Mouse (Mus musculus): Measurements from ENCODE around the gene Pigc. TPM values are rescaled to one million over a fixed set of nuclear protein-coding genes. Genes with fewer than 3 reads are reported as not detected.

Pigc gene
- polyA plus RNA-seq, 1 experiment from 2014 or later: 9.3 TPM

GRCm38 (mm10) chr1:161999882-162000371 is 30.9 kb downstream of the Pigc start:
- H3K4me2 ChIP-seq: peak overlapping the region; percentile 29; the same call in 1 of the 2 replicates
- WGBS (ENCODE audit: insufficient replicate concordance): 10% methylated on average over 4 of the region's 4 CpGs
- no peaks in the 10 kb centered on the region for H3K9me3 ChIP-seq (replicated peaks)
- H3K36me3 ChIP-seq (replicated peaks): no peaks in the 10 kb centered on the region
- H3K4me1 ChIP-seq (replicated peaks): 0 out of 2 replicates have a peak, but pooled peaks cover 5% of the 10 kb centered on the region
- no peak for ATAC-seq (ENCODE audit: insufficient read depth)
- no peak overlapping the region for H3K4me3 ChIP-seq (replicated peaks)
- H3K9ac ChIP-seq: no peak overlapping the region
- H3K27me3 ChIP-seq: no peaks in the 10 kb centered on the region
- H3K27ac ChIP-seq (replicated peaks): no peak overlapping the region

DNA sequence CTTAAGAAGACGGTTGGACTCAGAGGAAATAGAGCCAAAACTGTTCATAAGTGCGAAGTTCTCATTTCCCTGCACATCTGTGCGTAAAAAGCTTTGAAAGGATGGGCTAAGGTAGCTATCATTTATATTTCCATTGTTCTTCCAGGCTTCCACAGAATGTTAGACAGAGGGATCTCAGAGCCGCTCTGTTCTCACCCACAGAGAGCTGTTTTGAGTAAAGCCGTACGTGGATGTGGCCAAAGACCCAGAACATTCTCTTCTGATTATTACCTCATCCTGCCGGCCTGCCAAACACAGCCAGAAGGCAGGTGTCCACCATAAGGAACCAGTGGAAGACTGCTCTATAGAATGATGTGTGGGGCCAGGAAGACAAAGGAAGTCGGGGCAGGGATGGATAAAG is 32.3 kb downstream of the Pigc start:
- no peak overlapping the region for H3K27ac ChIP-seq (replicated peaks)
- 71% methylated on average over 8 of the region's 8 CpGs for WGBS (ENCODE audit: insufficient replicate concordance)
- no peaks in the 10 kb centered on the region for H3K36me3 ChIP-seq (replicated peaks)
- H3K4me3 ChIP-seq (replicated peaks): no peak overlapping the region
- H3K9ac ChIP-seq: no peak overlapping the region
- H3K4me2 ChIP-seq: no peak overlapping the region
- no peaks in the 10 kb centered on the region for H3K27me3 ChIP-seq
- H3K4me1 ChIP-seq (replicated peaks): 0 out of 2 replicates have a peak, but pooled peaks cover 8% of the 10 kb centered on the region
- no peaks in the 10 kb centered on the region for H3K9me3 ChIP-seq (replicated peaks)
- no peak for ATAC-seq (ENCODE audit: insufficient read depth)

GRCm38 (mm10) chr1:162003729-162004517 is 34.9 kb downstream of the Pigc start:
- Histone ChIP-seq H3K9me3 (replicated peaks) (no peaks in the 10 kb centered on the region), H3K27me3 (no peaks in the 10 kb centered on the region), H3K27ac (replicated peaks) (no peak overlapping the region), H3K4me2 (no peak overlapping the region), H3K36me3 (replicated peaks) (no peaks in the 10 kb centered on the region), H3K4me1 (replicated peaks) (0 out of 2 replicates have a peak, but pooled peaks cover 8% of the 10 kb centered on the region), H3K9ac (no peak overlapping the region), H3K4me3 (replicated peaks) (no peak overlapping the region)
- ATAC-seq (ENCODE audit: insufficient read depth): no peak
- 55% methylated on average over 14 of the region's 14 CpGs for WGBS (ENCODE audit: insufficient replicate concordance)

DNA sequence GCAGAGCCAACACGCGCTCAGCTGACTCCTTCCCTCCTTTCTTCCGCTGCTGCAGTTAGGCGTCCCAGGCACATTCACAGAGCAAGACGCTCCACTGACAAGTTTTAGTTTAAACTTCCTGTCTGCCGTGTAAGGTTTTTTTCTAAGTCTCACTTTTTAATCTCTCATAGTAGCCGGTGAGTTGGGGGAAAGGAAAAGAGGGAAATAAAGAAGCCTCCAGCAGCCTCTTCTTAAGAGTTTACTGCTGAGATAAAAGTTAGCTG is 35.5 kb downstream of the Pigc start:
- H3K27ac ChIP-seq (replicated peaks): peak overlapping the region; percentile 41; the same call in 1 of the 2 replicates

DNA sequence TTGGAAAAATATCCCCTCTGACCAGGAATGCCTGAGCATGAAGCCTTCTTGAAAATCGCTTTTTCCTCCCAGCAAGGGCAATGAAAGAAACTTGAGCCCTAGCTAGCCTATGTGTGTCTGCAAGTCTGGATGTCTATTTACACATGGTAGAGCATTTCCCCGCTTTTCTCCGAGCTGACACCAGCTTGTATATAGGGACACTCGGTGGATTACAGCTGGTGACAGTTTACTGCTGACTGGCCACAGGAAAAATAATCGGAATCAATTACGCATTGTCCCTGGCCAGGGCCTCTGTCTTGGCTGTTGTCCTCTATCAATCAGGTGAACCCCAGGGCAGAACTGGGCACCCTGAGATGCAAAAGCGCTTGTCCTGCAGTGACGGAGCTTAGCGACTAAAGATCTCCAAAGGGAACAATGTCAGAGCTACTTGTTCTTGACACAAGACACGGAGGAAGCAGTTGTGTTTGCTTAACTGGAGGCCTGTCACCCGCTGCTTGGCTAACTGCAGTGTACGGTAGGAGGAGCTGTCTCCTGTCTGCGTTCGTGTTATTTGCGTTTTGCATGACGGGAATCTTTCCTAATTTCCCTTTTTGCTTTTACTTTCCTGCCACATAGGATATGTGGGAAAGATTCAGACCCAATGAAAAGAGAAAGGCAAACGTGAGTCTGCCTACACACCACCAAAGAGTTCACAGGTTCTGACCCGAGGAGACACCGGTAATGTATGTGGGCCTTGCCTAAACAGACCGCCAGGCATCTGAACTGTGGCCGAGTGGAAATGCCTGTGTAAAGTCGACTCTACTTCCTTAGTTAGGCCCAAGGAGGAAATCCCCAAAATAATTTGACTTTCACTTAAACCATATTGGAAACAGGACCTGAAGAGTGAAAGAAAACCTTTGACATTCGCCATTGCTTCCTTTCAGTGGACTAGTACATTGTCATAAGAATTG is 36.1 kb downstream of the Pigc start:
- 0 out of 2 replicates have a peak, but pooled peaks cover 3% of the 10 kb centered on the region for H3K4me1 ChIP-seq (replicated peaks)
- WGBS (ENCODE audit: insufficient replicate concordance): 34% methylated on average over 23 of the region's 23 CpGs
- no peaks in the 10 kb centered on the region for H3K9me3 ChIP-seq (replicated peaks)
- no peak overlapping the region for H3K9ac ChIP-seq
- H3K4me3 ChIP-seq (replicated peaks): peak overlapping the region; percentile 30
- no peaks in the 10 kb centered on the region for H3K36me3 ChIP-seq (replicated peaks)
- peak; percentile 58 for ATAC-seq (ENCODE audit: insufficient read depth)
- H3K27me3 ChIP-seq: no peaks in the 10 kb centered on the region
- H3K27ac ChIP-seq (replicated peaks): peak overlapping the region; percentile 66
- H3K4me2 ChIP-seq: peak overlapping the region; percentile 32

More for the DNA sequence above, 35.5 kb downstream of the Pigc start:
- Histone ChIP-seq H3K9ac (no peak overlapping the region), H3K4me3 (replicated peaks) (no peak overlapping the region), H3K36me3 (replicated peaks) (no peaks in the 10 kb centered on the region), H3K4me1 (replicated peaks) (0 out of 2 replicates have a peak, but pooled peaks cover 6% of the 10 kb centered on the region), H3K4me2 (no peak overlapping the region), H3K9me3 (replicated peaks) (no peaks in the 10 kb centered on the region), H3K27me3 (no peaks in the 10 kb centered on the region)
- ATAC-seq (ENCODE audit: insufficient read depth): no peak
- WGBS (ENCODE audit: insufficient replicate concordance): 35% methylated on average over 7 of the region's 7 CpGs

GRCm38 (mm10) chr1:162006109-162006508 is 37.1 kb downstream of the Pigc start:
- no peaks in the 10 kb centered on the region for H3K36me3 ChIP-seq (replicated peaks)
- no peaks in the 10 kb centered on the region for H3K27me3 ChIP-seq
- no peak for ATAC-seq (ENCODE audit: insufficient read depth)
- 42% methylated on average over 9 of the region's 9 CpGs for WGBS (ENCODE audit: insufficient replicate concordance)
- 0 out of 2 replicates have a peak, but pooled peaks cover 3% of the 10 kb centered on the region for H3K4me1 ChIP-seq (replicated peaks)
- H3K9ac ChIP-seq: no peak overlapping the region
- H3K4me2 ChIP-seq: no peak overlapping the region
- H3K9me3 ChIP-seq (replicated peaks): no peaks in the 10 kb centered on the region
- H3K4me3 ChIP-seq (replicated peaks): no peak overlapping the region
- H3K27ac ChIP-seq (replicated peaks): no peak overlapping the region

DNA sequence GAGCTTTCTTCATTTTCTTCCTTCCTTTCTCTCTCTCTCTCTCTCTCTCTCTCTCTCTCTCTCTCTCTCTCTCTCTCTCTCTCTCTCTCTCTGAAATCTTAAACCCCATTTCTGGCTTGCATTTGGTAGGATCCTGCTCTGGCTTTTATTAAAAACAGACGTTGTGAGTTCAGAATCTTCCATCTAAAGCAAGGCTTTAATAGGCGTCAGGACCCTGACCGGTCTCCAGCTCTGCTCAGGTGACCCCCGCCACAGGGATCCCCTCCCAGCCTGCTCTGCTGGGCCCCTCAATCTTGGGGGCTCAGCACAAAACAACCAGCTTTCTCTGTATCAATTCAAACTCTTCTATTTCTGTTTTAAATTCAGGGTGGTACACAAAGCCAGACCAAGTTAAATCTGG is 39.2 kb downstream of the Pigc start:
- 0 out of 2 replicates have a peak, but pooled peaks cover 3% of the 10 kb centered on the region for H3K4me1 ChIP-seq (replicated peaks)
- no peak overlapping the region for H3K4me2 ChIP-seq
- 54% methylated on average over 4 of the region's 4 CpGs for WGBS (ENCODE audit: insufficient replicate concordance)
- no peak for ATAC-seq (ENCODE audit: insufficient read depth)
- no peak overlapping the region for H3K9ac ChIP-seq
- no peak overlapping the region for H3K27ac ChIP-seq (replicated peaks)
- no peaks in the 10 kb centered on the region for H3K36me3 ChIP-seq (replicated peaks)
- no peak overlapping the region for H3K4me3 ChIP-seq (replicated peaks)
- H3K9me3 ChIP-seq (replicated peaks): no peaks in the 10 kb centered on the region
- H3K27me3 ChIP-seq: no peaks in the 10 kb centered on the region

DNA sequence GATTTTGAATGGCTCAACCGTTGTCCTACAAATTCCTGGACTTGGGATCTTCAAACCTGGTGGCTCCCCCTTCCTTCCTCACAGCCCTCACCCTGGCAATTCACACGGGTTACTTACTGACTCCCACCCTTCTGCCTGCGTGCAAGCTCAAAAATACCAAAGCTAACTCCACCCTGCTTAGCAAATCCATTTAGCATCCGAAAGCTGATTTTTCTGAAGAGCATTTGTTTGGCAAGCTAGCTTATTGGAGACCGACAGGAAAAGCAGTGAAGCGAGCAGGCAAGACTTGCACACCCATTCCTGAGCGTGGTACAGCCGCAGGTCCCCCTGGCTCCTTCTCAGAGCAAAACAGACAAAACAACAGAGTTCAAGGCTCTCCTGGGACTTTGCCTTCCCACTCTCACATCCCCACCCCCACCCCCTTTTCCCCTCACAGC is 39.7 kb downstream of the Pigc start:
- WGBS (ENCODE audit: insufficient replicate concordance): 55% methylated on average over 8 of the region's 8 CpGs
- no peaks in the 10 kb centered on the region for H3K9me3 ChIP-seq (replicated peaks)
- H3K27ac ChIP-seq (replicated peaks): no peak overlapping the region
- no peak overlapping the region for H3K9ac ChIP-seq
- no peak for ATAC-seq (ENCODE audit: insufficient read depth)
- no peak overlapping the region for H3K4me2 ChIP-seq
- H3K4me3 ChIP-seq (replicated peaks): no peak overlapping the region
- no peaks in the 10 kb centered on the region for H3K36me3 ChIP-seq (replicated peaks)
- 0 out of 2 replicates have a peak, but pooled peaks cover 7% of the 10 kb centered on the region for H3K4me1 ChIP-seq (replicated peaks)
- H3K27me3 ChIP-seq: no peaks in the 10 kb centered on the region

- no peak overlapping the region for H3K27ac ChIP-seq (replicated peaks)
- 0 out of 2 replicates have a peak, but pooled peaks cover 7% of the 10 kb centered on the region for H3K4me1 ChIP-seq (replicated peaks)
- H3K36me3 ChIP-seq (replicated peaks): no peaks in the 10 kb centered on the region
- ATAC-seq (ENCODE audit: insufficient read depth): no peak
- no peak overlapping the region for H3K9ac ChIP-seq
- no peak overlapping the region for H3K4me2 ChIP-seq
- no peaks in the 10 kb centered on the region for H3K9me3 ChIP-seq (replicated peaks)
- WGBS (ENCODE audit: insufficient replicate concordance): 71% methylated on average over 8 of the region's 8 CpGs
- H3K27me3 ChIP-seq: no peaks in the 10 kb centered on the region
- no peak overlapping the region for H3K4me3 ChIP-seq (replicated peaks)
These were observed 40.1 kb downstream of the Pigc start for GRCm38 (mm10) chr1:162009086-162009485.

- Histone ChIP-seq H3K27ac (replicated peaks) (no peak overlapping the region), H3K9me3 (replicated peaks) (no peaks in the 10 kb centered on the region), H3K9ac (no peak overlapping the region), H3K4me2 (no peak overlapping the region), H3K4me1 (replicated peaks) (0 out of 2 replicates have a peak, but pooled peaks cover 4% of the 10 kb centered on the region), H3K4me3 (replicated peaks) (no peak overlapping the region), H3K36me3 (replicated peaks) (no peaks in the 10 kb centered on the region), H3K27me3 (no peaks in the 10 kb centered on the region)
- ATAC-seq (ENCODE audit: insufficient read depth): no peak
- WGBS (ENCODE audit: insufficient replicate concordance): 51% methylated on average over 16 of the region's 16 CpGs
These were observed 42.7 kb downstream of the Pigc start for GRCm38 (mm10) chr1:162011523-162012245.
